Mouse (Mus musculus) testis, adult 2 months (tissue): ENCODE data around the gene Thsd7b.

ENCODE experiments used
- CTCF ChIP-seq: fragments of 200-500 bp; IDR thresholded peaks from 2 replicates; pipeline ENCODE4 v1.5.1; 2012; ENCODE audit warnings: low read depth, mild to moderate bottlenecking, inconsistent platforms, low read length, moderate library complexity; ENCODE audit not compliant: control insufficient read depth, insufficient read depth, insufficient replicate concordance
- POLR2A ChIP-seq: fragments of 200-500 bp; IDR thresholded peaks from 2 replicates; pipeline ENCODE4 v1.6.1; 2012; ENCODE audit warnings: low read depth, mild to moderate bottlenecking, inconsistent platforms, low read length, moderate library complexity; ENCODE audit not compliant: control insufficient read depth

- TF ChIP-seq CTCF (no peak), POLR2A (no peak)
Observed at GRCm38 (mm10) chr1:129250704-129251443, 22.2 kb upstream of the Thsd7b start.
